Mouse (Mus musculus) erythroblast, embryonic 14.5 days (primary cell): ENCODE results near the gene Mboat1. TPM values are rescaled to one million over a fixed set of nuclear protein-coding genes. Genes with fewer than 3 reads are reported as not detected.

ENCODE experiments used
- H3K27me3 ChIP-seq: 2 replicates; pipeline ENCODE4 v1.6.1; 2012; ENCODE audit warnings: inconsistent platforms; ENCODE audit not compliant: control insufficient read depth
- H3K36me3 ChIP-seq: 2 replicates; pipeline ENCODE4 v1.6.1; 2012; ENCODE audit warnings: mild to moderate bottlenecking, inconsistent platforms; ENCODE audit not compliant: control insufficient read depth
- H3K4me1 ChIP-seq: 2 replicates; pipeline ENCODE4 v1.6.1; 2012; ENCODE audit warnings: inconsistent platforms; ENCODE audit not compliant: control insufficient read depth
- H3K4me3 ChIP-seq: replicated peaks from 2 replicates; pipeline ENCODE3; 2012; ENCODE audit warnings: moderate library complexity, mild to moderate bottlenecking, inconsistent platforms
- H3K9me3 ChIP-seq: 2 replicates; pipeline ENCODE4 v1.6.1; 2012; ENCODE audit warnings: low read length, inconsistent platforms, mixed read lengths; ENCODE audit not compliant: control insufficient read depth
- GATA1 ChIP-seq: IDR thresholded peaks from 2 replicates; pipeline ENCODE4 v1.6.1; 2012; ENCODE audit warnings: low read length, inconsistent platforms, mixed read lengths
- TAL1 ChIP-seq: IDR thresholded peaks from 3 replicates; pipeline ENCODE4 v1.6.1; 2012; ENCODE audit warnings: low read length, inconsistent platforms, mixed read lengths
- polyA plus RNA-seq: library from polyadenylated mRNA; stranded (reverse); fragments of >175 nt; gene quantifications from 2 replicates; pipeline ENCODE4 v1.2.3, GENCODE M21; 2012

The Mboat1 gene
- polyA plus RNA-seq: not detected in 2 replicates

- TF ChIP-seq TAL1 (no peak), GATA1 (no peak)
- peak within 1 kb of the TSS; percentile 55 for H3K4me3 ChIP-seq
- H3K27me3 ChIP-seq: peaks cover 39% of the 10 kb centered on the region
- no peaks in the 10 kb centered on the region for H3K36me3 ChIP-seq
- H3K4me1 ChIP-seq: peaks cover 7% of the 10 kb centered on the region
- no peaks in the 10 kb centered on the region for H3K9me3 ChIP-seq
Measured at GRCm38 (mm10) chr13:30136243-30136922, at the start of gene Mboat1. Mboat1 (plus strand) TSS chr13:30136489.

GRCm38 (mm10) chr13:30093086-30093485 lies 43.2 kb upstream of the Mboat1 start:
- no peak for TF ChIP-seq TAL1
- no peak for TF ChIP-seq GATA1
- Histone ChIP-seq H3K36me3 (no peaks in the 10 kb centered on the region), H3K4me3 (no peak overlapping the region), H3K9me3 (no peaks in the 10 kb centered on the region; the same call in 1 of the 2 replicates), H3K27me3 (peaks cover 3% of the 10 kb centered on the region; the same call in 1 of the 2 replicates), H3K4me1 (no peaks in the 10 kb centered on the region)

GRCm38 (mm10) chr13:30095851-30096250 lies 40.4 kb upstream of the Mboat1 start:
- Histone ChIP-seq H3K36me3 (no peaks in the 10 kb centered on the region), H3K9me3 (no peaks in the 10 kb centered on the region), H3K4me3 (no peak overlapping the region), H3K27me3 (peaks cover 3% of the 10 kb centered on the region; the same call in 1 of the 2 replicates), H3K4me1 (no peaks in the 10 kb centered on the region)
- TF ChIP-seq GATA1: no peak
- TF ChIP-seq TAL1: no peak

GRCm38 (mm10) chr13:30096536-30096935 lies 39.8 kb upstream of the Mboat1 start:
- Histone ChIP-seq H3K36me3 (no peaks in the 10 kb centered on the region), H3K4me3 (no peak overlapping the region), H3K27me3 (no peaks in the 10 kb centered on the region), H3K9me3 (no peaks in the 10 kb centered on the region), H3K4me1 (no peaks in the 10 kb centered on the region)
- TF ChIP-seq GATA1 (no peak), TAL1 (no peak)

- Histone ChIP-seq H3K36me3 (no peaks in the 10 kb centered on the region), H3K27me3 (no peaks in the 10 kb centered on the region), H3K9me3 (no peaks in the 10 kb centered on the region), H3K4me3 (no peak overlapping the region), H3K4me1 (no peaks in the 10 kb centered on the region)
- TF ChIP-seq GATA1 (no peak), TAL1 (no peak)
Measured at GRCm38 (mm10) chr13:30109001-30109600, 27.2 kb upstream of the Mboat1 start.

GRCm38 (mm10) chr13:30115792-30116191 lies 20.5 kb upstream of the Mboat1 start:
- no peaks in the 10 kb centered on the region for H3K9me3 ChIP-seq
- no peaks in the 10 kb centered on the region for H3K4me1 ChIP-seq
- H3K4me3 ChIP-seq: no peak overlapping the region
- no peaks in the 10 kb centered on the region for H3K27me3 ChIP-seq
- TF ChIP-seq TAL1: no peak
- TF ChIP-seq GATA1: no peak
- H3K36me3 ChIP-seq: no peaks in the 10 kb centered on the region

GRCm38 (mm10) chr13:30136923-30137629 lies 787 bp downstream of the Mboat1 start:
- no peaks in the 10 kb centered on the region for H3K36me3 ChIP-seq
- peaks cover 7% of the 10 kb centered on the region for H3K4me1 ChIP-seq
- H3K9me3 ChIP-seq: no peaks in the 10 kb centered on the region
- H3K4me3 ChIP-seq: peak overlapping the region; percentile 55
- TF ChIP-seq TAL1: no peak
- TF ChIP-seq GATA1: no peak
- H3K27me3 ChIP-seq: peaks cover 39% of the 10 kb centered on the region

- H3K9me3 ChIP-seq: no peaks in the 10 kb centered on the region
- no peak overlapping the region for H3K4me3 ChIP-seq
- H3K27me3 ChIP-seq: peaks cover 39% of the 10 kb centered on the region
- H3K4me1 ChIP-seq: peaks cover 7% of the 10 kb centered on the region
- no peak for TF ChIP-seq GATA1
- no peak for TF ChIP-seq TAL1
- H3K36me3 ChIP-seq: no peaks in the 10 kb centered on the region
Measured at GRCm38 (mm10) chr13:30137951-30138350, 1.7 kb downstream of the Mboat1 start.

GRCm38 (mm10) chr13:30140149-30140548 lies 3.9 kb downstream of the Mboat1 start:
- Histone ChIP-seq H3K4me1 (peaks cover 7% of the 10 kb centered on the region), H3K4me3 (no peak overlapping the region), H3K9me3 (no peaks in the 10 kb centered on the region), H3K36me3 (no peaks in the 10 kb centered on the region), H3K27me3 (peaks cover 28% of the 10 kb centered on the region)
- TF ChIP-seq TAL1: no peak
- no peak for TF ChIP-seq GATA1
